Mouse (Mus musculus) layer of hippocampus, adult 9-11 months (tissue): ENCODE data around the gene Zfp704.

Experiments
- DNase-seq: peaks from one replicate; pipeline ENCODE4 v3.0.0; 2022

The Zfp704 gene

DNA sequence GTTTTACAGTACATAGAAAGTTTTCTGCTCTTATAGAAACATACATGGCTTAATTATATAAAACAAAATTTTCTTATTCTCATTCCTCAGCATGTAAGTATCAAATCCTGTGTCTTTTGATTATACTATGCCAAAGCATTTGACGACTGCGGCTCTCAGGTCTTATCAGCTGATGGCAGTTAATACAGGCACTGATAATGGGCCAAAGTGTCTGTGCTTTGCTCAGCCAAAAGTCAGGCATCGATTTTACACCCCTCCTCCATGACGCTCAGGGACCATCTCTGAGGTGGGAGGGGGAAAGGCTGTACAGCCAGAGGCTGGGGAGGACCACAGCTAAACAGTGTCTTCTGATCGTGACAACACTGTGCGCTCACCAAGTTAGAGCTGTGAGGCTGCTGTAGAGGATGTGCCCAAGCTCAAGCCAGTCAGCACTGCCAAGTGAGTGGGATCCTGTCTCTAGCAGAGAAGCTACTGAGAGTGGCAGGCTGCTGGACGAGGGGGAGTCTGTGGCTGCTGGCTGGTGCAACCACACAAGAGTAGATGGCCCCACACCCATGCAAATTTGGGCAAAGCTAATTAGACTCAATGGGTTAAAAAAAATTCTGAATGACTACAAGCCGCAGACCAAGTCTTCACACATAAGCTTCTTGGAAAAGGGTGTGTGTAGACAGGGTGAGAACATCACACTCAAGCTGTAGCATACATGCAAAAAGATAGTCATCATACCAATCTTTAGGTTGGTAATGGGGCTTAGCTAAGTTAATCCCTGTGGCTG lies 155.1 kb downstream of the Zfp704 start:
- peak; percentile 30 for DNase-seq

GRCm38 (mm10) chr3:9450521-9450920 lies 159.4 kb downstream of the Zfp704 start:
- DNase-seq, result no peak

DNA sequence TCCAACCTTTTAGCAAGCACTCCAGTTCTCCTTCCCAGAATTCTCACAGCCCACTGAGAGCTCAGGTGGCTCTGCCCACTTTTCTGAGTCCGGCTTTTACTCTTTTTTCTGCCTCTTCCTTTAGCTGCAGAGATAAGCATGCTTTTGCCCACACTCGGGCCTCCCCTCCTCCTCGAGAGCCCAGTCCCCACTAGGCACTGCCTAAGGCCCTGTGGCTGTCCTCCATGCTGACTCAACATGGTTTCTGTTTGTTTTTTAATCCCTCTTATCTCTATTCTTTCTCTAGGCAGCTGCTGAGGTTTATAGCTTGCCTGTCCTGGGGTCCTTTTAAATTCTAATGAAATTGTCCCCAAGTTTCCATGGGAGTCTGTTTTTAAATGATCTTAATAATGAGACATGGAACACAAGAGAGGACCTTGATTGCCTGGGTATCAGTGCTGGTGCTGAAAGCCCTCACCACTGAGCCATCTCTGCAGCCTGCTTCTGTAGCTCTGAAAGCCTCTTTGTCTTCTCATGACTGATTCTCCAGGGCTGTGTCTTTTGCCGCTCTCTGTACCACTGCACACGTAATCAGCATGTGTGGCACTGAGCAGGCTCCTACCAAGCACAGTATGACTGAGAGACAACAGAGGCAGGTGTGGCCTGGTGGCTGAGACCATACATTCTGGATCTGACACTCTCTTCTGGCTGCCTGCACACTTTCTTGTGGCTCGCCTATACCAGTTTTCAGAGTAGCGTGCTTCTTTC lies 160.5 kb downstream of the Zfp704 start:
- no peak for DNase-seq

GRCm38 (mm10) chr3:9448541-9448940 lies 161.3 kb downstream of the Zfp704 start:
- DNase-seq, result no peak

GRCm38 (mm10) chr3:9444558-9444957 lies 165.3 kb downstream of the Zfp704 start:
- no peak for DNase-seq

DNA sequence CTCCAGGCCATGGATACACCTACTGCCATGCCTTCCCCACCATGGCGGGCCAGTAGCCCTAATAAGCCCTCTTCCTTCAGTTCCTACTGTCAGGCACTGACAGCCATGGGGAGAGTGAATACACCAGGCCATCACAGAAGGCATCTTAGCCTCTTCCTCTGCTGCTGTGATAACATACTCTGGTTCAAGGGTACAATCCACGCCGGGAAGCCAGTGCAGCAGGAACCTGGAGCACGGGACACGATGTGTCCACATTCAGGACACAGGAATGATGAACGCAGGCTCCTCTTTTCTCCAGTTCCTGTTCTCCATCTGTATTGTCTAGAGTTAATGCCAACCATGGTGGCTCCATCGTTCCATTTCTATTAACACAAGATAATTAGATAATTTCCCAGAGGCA lies 165.9 kb downstream of the Zfp704 start:
- no peak for DNase-seq

GRCm38 (mm10) chr3:9443476-9443875 lies 166.4 kb downstream of the Zfp704 start:
- no peak for DNase-seq

DNA sequence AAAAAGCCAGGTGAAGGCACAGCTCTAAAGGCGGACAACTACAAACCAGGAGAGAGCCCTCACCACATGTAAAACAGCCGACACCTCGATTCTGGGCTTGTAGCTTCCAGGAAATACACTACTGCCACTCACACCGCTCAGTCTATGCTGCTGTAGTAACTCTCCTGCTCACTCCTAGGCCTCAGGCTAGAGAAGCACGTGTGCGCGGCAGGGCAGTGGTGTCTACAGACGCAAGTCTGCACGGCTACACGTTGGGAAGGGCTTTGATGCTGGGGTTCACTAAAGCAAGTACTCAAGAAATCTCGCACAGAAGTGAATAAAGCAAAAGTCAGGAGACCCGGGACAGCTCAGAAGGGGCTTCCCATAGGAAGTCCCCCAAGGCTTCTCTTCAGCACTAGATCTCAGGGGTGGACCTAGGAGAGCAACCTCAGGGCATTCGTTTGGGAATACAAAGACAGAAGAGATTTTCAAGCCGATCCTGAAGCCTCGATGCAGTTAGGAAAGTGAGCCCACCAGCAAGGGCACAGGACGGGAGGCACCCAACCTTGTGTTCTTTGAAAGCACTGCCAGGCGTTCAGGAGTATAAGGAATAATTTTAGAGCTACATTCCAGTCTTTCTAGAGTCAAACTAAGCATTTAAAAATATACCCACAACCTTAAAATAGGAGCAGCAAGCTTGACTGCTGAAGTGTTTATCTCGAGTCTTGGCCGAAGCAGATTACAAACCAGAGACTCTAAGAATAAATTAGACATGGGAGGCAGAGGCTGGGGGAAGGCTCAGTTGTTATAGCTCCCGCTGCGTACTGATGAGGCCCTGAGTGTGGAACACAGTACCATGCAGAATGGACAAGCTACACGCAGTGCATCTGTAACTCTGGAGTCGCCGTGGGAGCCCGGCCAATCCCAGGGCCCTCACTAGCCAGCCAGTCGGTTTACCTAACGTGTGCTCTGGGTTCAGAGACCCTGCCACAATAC lies 168.0 kb downstream of the Zfp704 start:
- no peak for DNase-seq

- DNase-seq, result no peak
These were observed 169.4 kb downstream of the Zfp704 start for GRCm38 (mm10) chr3:9440466-9440865.

DNA sequence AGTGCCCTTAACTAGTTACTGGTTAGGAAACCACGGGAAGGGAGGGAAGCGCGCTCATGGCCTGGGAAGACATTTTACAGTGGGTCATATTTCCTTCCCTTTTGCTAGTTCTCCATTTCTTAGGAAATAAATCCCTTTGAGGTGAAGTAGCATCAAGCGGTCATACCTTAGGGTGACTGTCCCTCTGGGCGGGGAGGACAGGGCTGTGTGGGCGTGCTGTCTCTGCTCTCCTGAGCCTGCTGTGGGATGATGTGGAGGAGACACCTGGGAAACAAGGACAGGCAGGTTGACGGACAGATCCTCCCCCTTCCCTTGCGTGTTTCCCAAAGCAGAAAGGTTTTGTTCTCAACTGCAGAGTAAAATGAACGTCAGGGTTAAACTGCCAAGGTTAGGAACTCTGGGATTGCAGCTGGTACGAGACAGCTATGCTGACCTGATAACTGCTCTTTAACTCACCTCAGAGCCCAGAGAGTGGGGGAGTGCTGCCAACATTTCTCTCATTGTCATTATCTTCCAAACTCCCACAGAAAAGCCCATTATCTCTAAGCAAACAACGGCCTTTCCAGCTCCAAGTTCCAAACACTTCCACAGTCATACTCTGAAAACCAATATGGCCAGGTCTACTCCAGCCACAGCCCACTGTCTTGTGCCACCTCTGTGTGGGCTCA lies 170.1 kb downstream of the Zfp704 start:
- DNase-seq, result no peak

DNA sequence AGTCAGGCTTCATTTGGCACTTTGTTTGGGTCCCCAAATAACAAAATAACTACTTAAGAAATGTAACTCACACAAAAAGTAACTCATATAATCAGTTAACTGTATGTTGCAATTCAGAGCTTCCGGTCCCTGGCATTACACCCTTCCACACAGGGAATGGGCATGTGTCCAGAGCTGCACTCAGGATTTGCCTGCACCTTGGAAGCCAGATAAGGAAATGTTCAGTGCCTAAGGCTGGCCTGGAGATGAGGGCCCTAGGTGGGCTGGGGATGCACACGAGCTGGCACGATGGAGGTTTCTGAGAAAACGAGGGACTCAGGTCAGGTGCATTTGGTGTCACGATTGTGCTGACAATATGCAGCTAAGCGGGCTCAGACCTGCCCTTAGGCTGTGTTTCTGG lies 173.6 kb downstream of the Zfp704 start:
- DNase-seq, result no peak

DNA sequence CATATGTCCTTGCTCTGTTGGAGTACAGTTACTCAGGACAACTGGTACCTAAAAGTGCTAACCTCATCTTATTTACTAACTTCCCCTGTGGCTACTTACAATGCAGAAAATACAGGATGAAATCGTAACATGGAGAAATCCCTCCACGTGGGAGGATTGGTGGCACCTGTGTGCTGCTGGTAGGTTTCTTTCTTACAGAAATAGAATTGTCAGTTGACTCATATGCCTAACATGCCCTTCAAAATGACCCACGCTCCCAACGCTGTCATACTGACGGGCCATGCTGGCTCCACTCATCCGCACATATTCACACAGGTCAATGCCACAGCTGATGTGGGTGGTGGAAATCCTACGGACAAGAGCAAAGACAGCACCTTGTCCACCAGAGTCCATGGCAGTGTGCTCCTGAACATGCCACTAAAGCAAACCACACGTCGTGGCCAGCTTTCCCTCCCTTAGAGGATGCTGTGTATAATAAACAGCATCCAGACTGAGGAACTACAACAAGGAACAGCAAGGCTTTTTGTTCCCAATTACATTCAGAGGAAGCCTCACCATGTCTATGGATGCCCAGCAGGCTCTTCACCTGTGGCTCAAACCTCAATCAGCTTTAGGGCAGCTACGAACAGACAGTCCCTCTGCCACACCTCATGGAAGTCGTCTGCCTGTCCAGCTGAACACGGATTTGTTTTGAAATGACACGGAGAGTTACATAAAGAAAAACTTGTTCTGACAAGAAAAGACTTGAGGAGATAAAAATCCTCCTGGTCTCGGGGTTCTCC lies 175.3 kb downstream of the Zfp704 start:
- no peak for DNase-seq

- no peak for DNase-seq
These were observed 176.9 kb downstream of the Zfp704 start for GRCm38 (mm10) chr3:9432796-9433526.

- no peak for DNase-seq
These were observed 177.7 kb downstream of the Zfp704 start for GRCm38 (mm10) chr3:9432226-9432625.

- DNase-seq, result no peak
These were observed 179.9 kb downstream of the Zfp704 start for GRCm38 (mm10) chr3:9429946-9430345.

DNA sequence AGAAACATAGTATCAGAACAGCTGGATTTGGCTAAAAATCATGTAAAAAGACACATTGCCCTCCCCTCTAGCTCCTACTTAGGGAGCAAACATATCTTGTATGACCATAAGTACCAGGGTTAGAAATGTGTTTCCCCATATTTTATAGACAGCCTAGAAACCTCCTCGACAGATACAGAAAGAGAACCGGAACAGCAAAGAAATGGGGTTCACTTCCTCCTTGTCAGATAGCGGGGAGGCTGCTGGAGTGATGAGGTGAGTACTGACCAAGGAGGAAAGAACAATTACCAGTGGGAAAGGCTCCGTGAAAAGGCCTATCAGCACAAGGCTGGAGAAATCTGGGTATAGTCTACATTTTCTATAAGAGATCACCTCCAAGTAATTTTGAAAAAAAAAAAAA lies 182.1 kb downstream of the Zfp704 start:
- DNase-seq, result no peak

GRCm38 (mm10) chr3:9425661-9426060 lies 184.2 kb downstream of the Zfp704 start:
- DNase-seq, result no peak

GRCm38 (mm10) chr3:9424637-9425036 lies 185.2 kb downstream of the Zfp704 start:
- DNase-seq, result no peak

- no peak for DNase-seq
These were observed 186.2 kb downstream of the Zfp704 start for GRCm38 (mm10) chr3:9423669-9424068.

DNA sequence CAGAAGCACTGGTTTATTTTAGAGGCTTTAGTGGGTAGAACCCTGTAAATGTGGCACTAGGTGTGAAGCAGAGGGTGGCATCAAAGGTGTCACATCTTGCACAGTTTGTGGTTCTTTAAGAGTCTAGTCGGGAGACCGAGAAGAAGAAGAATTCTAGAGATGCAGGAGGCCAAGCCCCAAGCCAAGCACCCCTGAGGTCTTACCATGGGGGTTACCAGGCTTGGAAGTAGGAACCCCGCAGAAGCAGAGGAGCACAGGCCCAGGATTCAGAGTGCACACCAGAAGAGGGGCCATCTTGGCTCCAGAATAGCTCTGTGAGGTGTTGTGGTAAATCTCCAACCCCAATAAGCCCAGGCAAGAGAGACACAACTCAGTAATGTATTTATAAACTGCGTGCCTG lies 201.0 kb downstream of the Zfp704 start:
- DNase-seq, result no peak

DNA sequence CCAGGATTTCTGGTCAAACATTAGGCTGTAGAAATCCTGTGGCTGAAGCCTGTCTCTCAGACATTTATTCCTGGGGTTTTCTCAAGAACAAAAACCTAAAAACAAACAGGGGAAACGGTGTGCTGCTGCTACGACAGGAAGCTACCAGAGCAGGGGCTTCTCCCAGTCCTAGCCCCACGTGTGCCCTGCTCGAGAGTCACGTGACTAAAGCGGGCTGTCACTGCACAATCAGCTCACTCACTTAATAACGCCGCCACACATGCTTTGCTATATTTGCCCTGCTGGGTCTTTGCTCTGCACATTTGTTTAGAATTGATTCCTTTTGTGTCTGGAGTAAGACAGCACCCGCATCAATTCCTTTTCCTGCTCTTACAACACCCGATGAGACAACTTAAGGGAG lies 202.1 kb downstream of the Zfp704 start:
- no peak for DNase-seq
